Mouse (Mus musculus) kidney, embryonic 14.5 days (tissue): Measurements from ENCODE around the gene Ppfia3. TPM values are rescaled to one million over a fixed set of nuclear protein-coding genes. Genes with fewer than 3 reads are reported as not detected.

Source experiments
- ATAC-seq: fragments of 200-750 bp; cut with Nextera tagmentation; 2 replicates; pipeline ENCODE4 v1.8.0; 2017; ENCODE audit warnings: moderate number of reproducible peaks, mild to moderate bottlenecking, moderate TSS enrichment, moderate library complexity; ENCODE audit not compliant: low FRiP score, low TSS enrichment
- H3K27ac ChIP-seq: fragments of 300-500 bp; sonication (generic); 2 replicates; pipeline ENCODE4 v1.5.1; 2014; ENCODE audit warnings: low read depth, mild to moderate bottlenecking, low read length, moderate library complexity, mixed read lengths
- H3K27me3 ChIP-seq: fragments of 300-500 bp; sonication (generic); 2 replicates; pipeline ENCODE4 v1.6.1; 2014; ENCODE audit warnings: mild to moderate bottlenecking, low read length; ENCODE audit not compliant: control insufficient read depth, insufficient read depth
- H3K36me3 ChIP-seq: fragments of 300-500 bp; sonication (generic); 2 replicates; pipeline ENCODE4 v1.6.1; 2014; ENCODE audit warnings: low read length, mixed read lengths; ENCODE audit not compliant: control insufficient read depth, insufficient read depth
- H3K4me1 ChIP-seq: fragments of 300-500 bp; sonication (generic); 2 replicates; pipeline ENCODE4 v1.6.1; 2014; ENCODE audit warnings: low read length, mixed read lengths; ENCODE audit not compliant: control insufficient read depth, insufficient read depth
- H3K4me2 ChIP-seq: fragments of 300-500 bp; sonication (generic); replicated peaks from 2 replicates; pipeline ENCODE4 v1.6.1; 2014; ENCODE audit warnings: low read depth, mild to moderate bottlenecking, low read length
- H3K4me3 ChIP-seq: fragments of 300-500 bp; sonication (generic); 2 replicates; pipeline ENCODE4 v1.5.1; 2014; ENCODE audit warnings: mild to moderate bottlenecking, low read length
- H3K9ac ChIP-seq: fragments of 300-500 bp; sonication (generic); 2 replicates; pipeline ENCODE4 v1.6.1; 2014; ENCODE audit warnings: low read depth, mild to moderate bottlenecking, low read length, moderate library complexity
- H3K9me3 ChIP-seq: fragments of 300-500 bp; sonication (generic); 2 replicates; pipeline ENCODE4 v1.6.1; 2016; ENCODE audit warnings: low read length; ENCODE audit not compliant: control insufficient read depth
- WGBS: fragments of 180-500 bp; shearing (Covaris S2); extraction: QIAGEN DNeasy Blood & Tissue Kit; methylation state at CpG from one replicate; pipeline ENCODE4 v1.1.7; 2014; 5-methylcytosine and 5-hydroxymethylcytosine counted together
- polyA plus RNA-seq: library from polyadenylated mRNA; unstranded; fragments of >200 nt; fragmentation: Nextera tagmentation; extraction: Ambion mirVana; gene quantifications from 2 replicates; pipeline ENCODE4 v1.2.1, GENCODE M21; 2014

Ppfia3 gene
- polyA plus RNA-seq, 1 experiment from 2014 or later: 7.6 TPM

- Histone ChIP-seq H3K4me3 (no peak overlapping the region), H3K27me3 (no peaks in the 10 kb centered on the region), H3K27ac (no peak overlapping the region), H3K36me3 (no peaks in the 10 kb centered on the region; the same call in 1 of the 2 replicates), H3K9me3 (no peaks in the 10 kb centered on the region), H3K4me2 (no peak overlapping the region), H3K4me1 (peaks cover 23% of the 10 kb centered on the region), H3K9ac (no peak overlapping the region)
- peak; percentile 12; the same call in 1 of the 2 replicates for ATAC-seq
- WGBS: 58% methylated on average over 10 of the region's 10 CpGs
Measured at GRCm38 (mm10) chr7:45315182-45315701, 51.6 kb downstream of the Ppfia3 start.

- no peaks in the 10 kb centered on the region for H3K9me3 ChIP-seq
- ATAC-seq: no peak; the same call in 1 of the 2 replicates
- H3K4me2 ChIP-seq: peak overlapping the region; percentile 26
- peak overlapping the region; percentile 77 for H3K27ac ChIP-seq
- no peaks in the 10 kb centered on the region for H3K27me3 ChIP-seq
- no peak overlapping the region for H3K9ac ChIP-seq
- peaks cover 3% of the 10 kb centered on the region; the same call in 1 of the 2 replicates for H3K36me3 ChIP-seq
- 10% methylated on average over 9 of the region's 9 CpGs for WGBS
- no peak overlapping the region for H3K4me3 ChIP-seq
- peaks cover 23% of the 10 kb centered on the region for H3K4me1 ChIP-seq
Measured at GRCm38 (mm10) chr7:45313495-45313894, 53.3 kb downstream of the Ppfia3 start.

DNA sequence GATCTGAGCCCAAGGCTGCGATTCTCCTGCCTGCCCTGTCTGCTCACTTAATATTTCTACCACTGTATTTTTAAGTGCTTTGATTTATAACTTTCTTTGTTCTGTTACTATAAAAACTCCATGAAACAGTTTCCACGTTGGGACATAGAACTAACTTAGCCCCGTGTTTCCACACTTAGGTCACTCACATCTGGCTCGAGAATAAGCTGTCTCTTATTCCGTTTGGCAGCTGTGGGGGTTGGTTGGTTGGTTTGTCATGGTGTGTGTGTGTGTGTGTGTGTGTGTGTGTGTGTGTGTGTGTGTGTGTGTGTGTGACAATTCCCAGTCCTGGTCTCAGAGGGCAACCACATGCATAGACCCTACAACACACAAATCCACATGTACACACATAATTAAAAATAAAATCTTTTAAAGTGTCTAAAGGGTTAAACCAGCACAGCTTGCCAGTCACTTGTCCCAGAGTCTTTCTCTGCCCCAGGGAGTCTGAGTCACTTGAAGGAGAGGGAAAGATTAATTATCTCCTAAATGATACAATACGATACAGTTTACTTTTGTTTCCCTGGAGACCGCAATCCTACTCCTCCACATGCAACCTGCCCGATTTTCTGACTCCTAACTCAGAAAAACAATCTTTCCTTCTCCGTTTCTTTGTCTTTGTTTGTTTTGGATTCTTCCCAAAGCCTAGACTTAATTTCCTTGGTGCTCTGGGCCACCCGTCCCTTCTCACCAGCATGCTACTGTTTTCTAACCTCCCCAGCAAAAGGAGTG lies 53.9 kb downstream of the Ppfia3 start:
- H3K4me2 ChIP-seq: peak overlapping the region; percentile 26
- 9% methylated on average over 10 of the region's 10 CpGs for WGBS
- no peak overlapping the region for H3K4me3 ChIP-seq
- H3K4me1 ChIP-seq: peaks cover 23% of the 10 kb centered on the region
- no peaks in the 10 kb centered on the region for H3K9me3 ChIP-seq
- H3K9ac ChIP-seq: no peak overlapping the region
- peak; percentile 67; the same call in 1 of the 2 replicates for ATAC-seq
- peak overlapping the region; percentile 77 for H3K27ac ChIP-seq
- no peaks in the 10 kb centered on the region for H3K27me3 ChIP-seq
- H3K36me3 ChIP-seq: peaks cover 3% of the 10 kb centered on the region; the same call in 1 of the 2 replicates

- no peak for ATAC-seq
- peaks cover 23% of the 10 kb centered on the region for H3K4me1 ChIP-seq
- WGBS: 20% methylated on average over 8 of the region's 8 CpGs
Measured at GRCm38 (mm10) chr7:45312023-45312422, 54.8 kb downstream of the Ppfia3 start.

GRCm38 (mm10) chr7:45309455-45309854 lies 57.4 kb downstream of the Ppfia3 start:
- Histone ChIP-seq H3K4me3 (no peak overlapping the region), H3K27ac (no peak overlapping the region), H3K9ac (no peak overlapping the region), H3K9me3 (no peaks in the 10 kb centered on the region), H3K4me2 (no peak overlapping the region), H3K4me1 (peaks cover 23% of the 10 kb centered on the region), H3K27me3 (no peaks in the 10 kb centered on the region), H3K36me3 (peaks cover 3% of the 10 kb centered on the region; the same call in 1 of the 2 replicates)
- no peak for ATAC-seq
- 20% methylated on average over 9 of the region's 9 CpGs for WGBS

More at GRCm38 (mm10) chr7:45312023-45312422, 54.8 kb downstream of the Ppfia3 start:
- Histone ChIP-seq H3K4me3 (no peak overlapping the region), H3K9me3 (no peaks in the 10 kb centered on the region), H3K4me2 (no peak overlapping the region), H3K36me3 (peaks cover 3% of the 10 kb centered on the region; the same call in 1 of the 2 replicates), H3K27me3 (no peaks in the 10 kb centered on the region), H3K27ac (no peak overlapping the region), H3K9ac (peak overlapping the region; percentile 2; the same call in 1 of the 2 replicates)

GRCm38 (mm10) chr7:45308551-45309240 lies 58.1 kb downstream of the Ppfia3 start:
- H3K4me2 ChIP-seq: no peak overlapping the region
- no peaks in the 10 kb centered on the region for H3K9me3 ChIP-seq
- H3K36me3 ChIP-seq: peaks cover 3% of the 10 kb centered on the region; the same call in 1 of the 2 replicates
- peaks cover 20% of the 10 kb centered on the region for H3K4me1 ChIP-seq
- H3K27me3 ChIP-seq: no peaks in the 10 kb centered on the region
- no peak overlapping the region for H3K4me3 ChIP-seq
- no peak overlapping the region for H3K9ac ChIP-seq
- no peak overlapping the region for H3K27ac ChIP-seq
- ATAC-seq: no peak
- WGBS: 71% methylated on average over 15 of the region's 15 CpGs

- Histone ChIP-seq H3K4me3 (peak overlapping the region; percentile 11; the same call in 1 of the 2 replicates), H3K9me3 (no peaks in the 10 kb centered on the region), H3K9ac (no peak overlapping the region; the same call in 1 of the 2 replicates), H3K36me3 (peaks cover 7% of the 10 kb centered on the region; the same call in 1 of the 2 replicates), H3K27ac (no peak overlapping the region), H3K4me1 (no peaks in the 10 kb centered on the region), H3K4me2 (peak overlapping the region; percentile 19; the same call in 1 of the 2 replicates), H3K27me3 (no peaks in the 10 kb centered on the region)
- 7% methylated on average over 17 of the region's 17 CpGs for WGBS
- peak; percentile 53 for ATAC-seq
Measured at GRCm38 (mm10) chr7:45305275-45305674, 61.5 kb downstream of the Ppfia3 start.

GRCm38 (mm10) chr7:45304869-45305268 lies 62.0 kb downstream of the Ppfia3 start:
- Histone ChIP-seq H3K4me3 (peak overlapping the region; percentile 11; the same call in 1 of the 2 replicates), H3K27ac (no peak overlapping the region)
- ATAC-seq: peak; percentile 18

More at GRCm38 (mm10) chr7:45304869-45305268, 62.0 kb downstream of the Ppfia3 start:
- 12% methylated on average over 11 of the region's 13 CpGs for WGBS
- Histone ChIP-seq H3K9me3 (no peaks in the 10 kb centered on the region), H3K4me1 (no peaks in the 10 kb centered on the region), H3K9ac (no peak overlapping the region; the same call in 1 of the 2 replicates), H3K36me3 (peaks cover 5% of the 10 kb centered on the region; the same call in 1 of the 2 replicates), H3K27me3 (no peaks in the 10 kb centered on the region), H3K4me2 (peak overlapping the region; percentile 19; the same call in 1 of the 2 replicates)
